Mouse (Mus musculus) urinary bladder, postnatal 36 days (tissue): ENCODE measurements at regions not wholly inside any gene's neighbourhood (a gene's known extent, or its start where the extent isn't known, plus 50 kb on each side); places are given as distances from the start of the nearest gene placed in this dataset.

ENCODE experiments used
- DNase-seq, 2 experiments: peaks; one replicate each; pipeline ENCODE4 v3.0.0; 2022; ENCODE audit warnings: low spot score in 2 of 2, mixed read lengths in 1 of 2

- no peak for DNase-seq
Observed at GRCm38 (mm10) chr16:77459651-77460050, 142.2 kb downstream of the Gm11146 start.

GRCm38 (mm10) chr16:77444647-77445046, 157.2 kb downstream of the Gm11146 start:
- no peak for DNase-seq

GRCm38 (mm10) chr16:77444006-77444405, 157.9 kb downstream of the Gm11146 start:
- no peak for DNase-seq

- DNase-seq = no peak
Observed at GRCm38 (mm10) chr16:77443318-77443717, 158.6 kb downstream of the Gm11146 start.

- DNase-seq = no peak
Observed at GRCm38 (mm10) chr16:77442866-77443265, 159.0 kb downstream of the Gm11146 start.

- no peak for DNase-seq
Observed at GRCm38 (mm10) chr16:77431345-77431744, 170.5 kb downstream of the Gm11146 start.

GRCm38 (mm10) chr16:77422385-77423363, 179.2 kb downstream of the Gm11146 start:
- no peak for DNase-seq

- DNase-seq = no peak
Observed at GRCm38 (mm10) chr16:77421591-77422024, 180.3 kb downstream of the Gm11146 start.

GRCm38 (mm10) chr16:77421001-77421400, 180.9 kb downstream of the Gm11146 start:
- no peak for DNase-seq

GRCm38 (mm10) chr16:77420136-77420860, 181.6 kb downstream of the Gm11146 start:
- no peak for DNase-seq

GRCm38 (mm10) chr16:77419116-77419735, 182.7 kb downstream of the Gm11146 start:
- no peak for DNase-seq

- no peak for DNase-seq
Observed at GRCm38 (mm10) chr16:77418486-77418885, 183.4 kb downstream of the Gm11146 start.

- no peak for DNase-seq
Observed at GRCm38 (mm10) chr16:77417791-77418190, 184.1 kb downstream of the Gm11146 start.

- no peak for DNase-seq
Observed at GRCm38 (mm10) chr16:77414562-77414961, 187.3 kb downstream of the Gm11146 start.

GRCm38 (mm10) chr16:77409168-77409567, 192.7 kb downstream of the Gm11146 start:
- no peak for DNase-seq

- DNase-seq = no peak
Observed at GRCm38 (mm10) chr16:77406999-77407398, 194.9 kb downstream of the Gm11146 start.

- no peak for DNase-seq
Observed at GRCm38 (mm10) chr16:77405859-77406258, 196.0 kb downstream of the Gm11146 start.

GRCm38 (mm10) chr16:77405181-77405818, 196.6 kb downstream of the Gm11146 start:
- DNase-seq = no peak

GRCm38 (mm10) chr16:77402711-77403280, 199.1 kb downstream of the Gm11146 start:
- DNase-seq = no peak

- DNase-seq = no peak
Observed at GRCm38 (mm10) chr16:77401185-77401943, 200.5 kb downstream of the Gm11146 start.
